Mouse (Mus musculus): ENCODE results near the gene Hoga1. TPM values are rescaled to one million over a fixed set of nuclear protein-coding genes. Genes with fewer than 3 reads are reported as not detected.

Hoga1 gene
- total RNA-seq (2021), result 1 to 10 TPM; 1.4 to 2.3 TPM
- long read RNA-seq, experiment 1, result 0 reads
- long read RNA-seq, experiment 2, result 0 reads

- intact Hi-C loops (cut with DNase I), result no loop called here
- DNase-seq, result peak; percentile 78 to 85
Observed at GRCm38 (mm10) chr19:42045269-42046102, at the start of gene Hoga1. TSS of gene Hoga1 (plus strand) at chr19:42045610.

- no peak for DNase-seq
- intact Hi-C loops (cut with DNase I), result loop anchor here (1.0 kb wide), 1 partner anchor 16 kb away; the partner anchor contains the start of genes Mms19 and Ubtd1
Observed at GRCm38 (mm10) chr19:41997090-41997489, 48.3 kb upstream of the Hoga1 start.

DNA sequence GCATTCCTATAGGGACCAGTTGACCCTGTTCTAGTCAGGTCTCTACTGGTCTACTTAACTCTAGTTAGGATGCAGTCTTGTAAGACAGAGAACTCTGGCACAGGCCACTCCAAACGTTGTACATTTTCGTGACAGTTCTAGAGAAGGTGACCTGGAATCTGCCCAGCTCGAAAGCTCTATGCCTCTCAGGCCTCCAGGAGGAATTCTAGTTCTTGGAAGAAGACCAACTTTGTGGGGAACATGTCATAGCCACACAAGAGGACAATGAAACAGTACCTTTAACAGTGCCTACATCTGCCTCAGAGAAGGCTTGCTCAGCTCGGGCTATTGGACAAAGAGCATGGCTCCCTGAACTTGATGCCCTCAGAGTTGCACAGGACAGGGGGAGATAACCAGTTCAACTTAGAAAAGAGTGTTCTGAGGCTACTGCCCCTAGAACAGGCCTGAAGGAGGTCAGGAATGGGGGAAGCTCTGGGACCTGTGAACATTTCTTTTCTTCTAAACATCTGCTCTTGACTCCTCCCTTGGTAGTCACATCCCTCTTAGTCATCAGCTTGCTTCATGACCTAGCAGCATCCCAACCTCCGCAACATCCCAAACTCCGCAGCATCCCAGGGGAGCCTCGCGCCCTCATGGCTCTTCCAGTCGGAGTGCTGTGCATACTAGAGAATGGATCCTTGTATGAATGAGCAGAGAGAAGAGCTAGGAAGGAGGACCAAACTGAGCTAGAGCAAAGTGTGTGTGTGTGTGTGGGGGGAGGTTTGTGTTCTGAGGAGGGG is 46.5 kb upstream of the Hoga1 start:
- intact Hi-C loops (cut with DNase I), result no loop called here
- DNase-seq, result peak in 1 of 2 experiments; percentile 27

- intact Hi-C loops (cut with DNase I), result no loop called here
- DNase-seq, result peak in 1 of 2 experiments; percentile 29
Observed at GRCm38 (mm10) chr19:41999688-42000283, 45.6 kb upstream of the Hoga1 start.

GRCm38 (mm10) chr19:42000446-42000958 is 44.9 kb upstream of the Hoga1 start:
- intact Hi-C loops (cut with DNase I), result no loop called here
- DNase-seq, result peak; percentile 23 to 51

GRCm38 (mm10) chr19:42001253-42001980 is 44.0 kb upstream of the Hoga1 start:
- intact Hi-C loops (cut with DNase I), result no loop called here

GRCm38 (mm10) chr19:42004258-42004657 is 41.2 kb upstream of the Hoga1 start:
- intact Hi-C loops (cut with DNase I), result no loop called here
- no peak for DNase-seq

More at GRCm38 (mm10) chr19:42001253-42001980, 44.0 kb upstream of the Hoga1 start:
- no peak for DNase-seq

DNA sequence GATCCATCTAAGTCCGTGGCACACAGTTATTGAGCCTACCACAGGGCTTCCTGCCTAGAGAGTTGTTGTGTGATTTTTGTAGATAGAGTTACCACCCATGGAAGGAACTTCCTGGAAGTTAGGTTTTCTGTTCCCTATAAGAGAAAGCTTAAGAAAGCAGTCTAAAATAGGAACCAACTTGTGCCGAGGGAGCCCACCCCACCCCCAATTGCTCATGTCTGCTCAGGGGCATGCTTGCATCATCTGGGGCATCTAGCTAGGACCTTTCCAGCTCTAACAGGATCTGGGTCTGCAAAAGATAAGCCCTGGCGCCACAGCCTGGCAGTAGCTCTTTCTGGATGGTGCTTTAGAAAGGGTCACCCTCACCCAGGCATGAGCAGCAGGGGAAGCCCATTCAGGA is 39.8 kb upstream of the Hoga1 start:
- intact Hi-C loops (cut with DNase I), result no loop called here
- peak in 1 of 2 experiments; percentile 27 for DNase-seq

DNA sequence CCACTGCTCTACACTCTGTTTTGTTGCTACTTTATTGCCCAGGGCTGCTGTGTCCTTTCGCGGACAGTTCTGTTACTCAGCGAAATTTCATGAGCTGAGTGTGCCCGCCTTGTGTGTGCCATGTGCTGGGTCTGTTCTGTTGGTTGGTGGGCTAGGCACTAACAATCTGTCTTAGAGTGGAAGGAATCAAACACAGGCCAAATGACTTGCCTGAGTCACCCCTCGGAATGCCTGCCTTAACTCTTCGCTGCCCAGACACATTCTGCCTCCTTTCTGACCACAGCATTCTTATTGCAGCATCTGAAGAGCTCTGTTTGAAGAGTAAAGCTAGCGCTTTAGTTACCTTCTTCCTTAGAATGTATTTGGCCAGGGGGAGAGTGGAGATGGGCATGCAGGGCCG is 38.8 kb upstream of the Hoga1 start:
- DNase-seq, result no peak
- intact Hi-C loops (cut with DNase I), result no loop called here

- intact Hi-C loops (cut with DNase I), result no loop called here
- DNase-seq, result no peak
Observed at GRCm38 (mm10) chr19:42008586-42008985, 36.8 kb upstream of the Hoga1 start.

GRCm38 (mm10) chr19:42009067-42009466 is 36.3 kb upstream of the Hoga1 start:
- intact Hi-C loops (cut with DNase I), result no loop called here
- no peak for DNase-seq

GRCm38 (mm10) chr19:42010436-42010835 is 35.0 kb upstream of the Hoga1 start:
- no peak for DNase-seq
- intact Hi-C loops (cut with DNase I), result no loop called here

DNA sequence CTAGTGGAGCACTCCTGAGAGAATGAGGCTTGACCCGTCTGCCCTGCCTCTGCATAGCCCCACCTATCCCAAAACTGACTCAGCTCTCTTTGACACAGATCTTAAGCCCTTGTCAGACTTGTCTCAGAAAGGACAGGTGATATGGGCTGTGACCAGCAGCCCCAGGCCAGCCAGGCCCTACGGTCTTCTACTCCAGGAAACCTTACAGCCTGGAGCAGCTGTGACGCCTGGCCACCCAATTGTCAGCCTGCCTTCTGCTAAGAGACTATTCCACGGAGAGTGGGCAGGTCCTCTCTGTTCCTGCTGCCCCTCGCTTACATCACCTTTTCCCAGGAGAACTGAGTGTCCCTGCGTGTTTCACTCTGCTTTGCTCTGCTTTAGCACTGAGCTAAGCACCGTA is 34.3 kb upstream of the Hoga1 start:
- intact Hi-C loops (cut with DNase I), result no loop called here
- no peak for DNase-seq

- intact Hi-C loops (cut with DNase I), result no loop called here
- DNase-seq, result no peak
Observed at GRCm38 (mm10) chr19:42014231-42014825, 31.1 kb upstream of the Hoga1 start.

- intact Hi-C loops (cut with DNase I), result no loop called here
- DNase-seq, result no peak
Observed at GRCm38 (mm10) chr19:42015001-42015400, 30.4 kb upstream of the Hoga1 start.

DNA sequence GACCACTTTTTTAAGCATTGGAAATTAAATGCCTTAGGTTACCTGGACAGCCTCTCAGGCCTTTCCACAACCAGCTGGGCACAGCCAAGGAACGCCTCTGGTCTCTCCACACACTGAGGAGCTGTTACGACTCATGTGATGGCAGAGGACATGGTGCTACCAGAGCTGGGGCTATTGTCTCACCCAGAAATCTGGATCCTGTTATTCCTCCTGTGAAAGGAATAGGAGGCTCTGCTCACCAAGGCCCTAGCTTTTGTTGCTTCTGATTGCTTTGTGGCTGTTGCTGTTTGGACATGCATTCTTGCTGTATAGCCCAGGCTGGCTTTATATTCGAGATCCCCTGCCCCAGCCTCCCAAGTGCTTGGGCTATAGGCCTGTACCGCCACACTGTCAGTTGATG is 29.2 kb upstream of the Hoga1 start:
- DNase-seq, result no peak
- intact Hi-C loops (cut with DNase I), result no loop called here

DNA sequence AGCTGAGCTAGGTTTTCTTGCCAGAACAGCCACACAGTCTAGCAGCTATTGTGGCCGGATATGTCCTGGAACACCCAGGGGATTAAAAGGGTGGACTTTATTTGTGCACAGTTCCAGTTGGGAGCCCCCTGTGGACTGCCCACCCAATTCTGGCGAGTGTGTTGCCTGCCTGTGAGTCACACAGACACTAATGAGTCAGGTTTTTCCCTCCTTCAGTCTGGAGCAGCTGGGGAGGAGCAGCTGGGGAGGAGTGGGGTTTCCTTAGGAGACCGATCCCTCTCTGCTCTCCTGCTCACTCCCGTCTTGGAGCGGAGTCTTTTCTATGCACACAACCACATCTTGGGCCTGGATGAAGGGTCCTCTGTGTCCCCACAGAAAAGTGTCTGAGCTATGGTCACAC is 28.6 kb upstream of the Hoga1 start:
- peak; percentile 52 to 56 for DNase-seq
- intact Hi-C loops (cut with DNase I), result no loop called here

DNA sequence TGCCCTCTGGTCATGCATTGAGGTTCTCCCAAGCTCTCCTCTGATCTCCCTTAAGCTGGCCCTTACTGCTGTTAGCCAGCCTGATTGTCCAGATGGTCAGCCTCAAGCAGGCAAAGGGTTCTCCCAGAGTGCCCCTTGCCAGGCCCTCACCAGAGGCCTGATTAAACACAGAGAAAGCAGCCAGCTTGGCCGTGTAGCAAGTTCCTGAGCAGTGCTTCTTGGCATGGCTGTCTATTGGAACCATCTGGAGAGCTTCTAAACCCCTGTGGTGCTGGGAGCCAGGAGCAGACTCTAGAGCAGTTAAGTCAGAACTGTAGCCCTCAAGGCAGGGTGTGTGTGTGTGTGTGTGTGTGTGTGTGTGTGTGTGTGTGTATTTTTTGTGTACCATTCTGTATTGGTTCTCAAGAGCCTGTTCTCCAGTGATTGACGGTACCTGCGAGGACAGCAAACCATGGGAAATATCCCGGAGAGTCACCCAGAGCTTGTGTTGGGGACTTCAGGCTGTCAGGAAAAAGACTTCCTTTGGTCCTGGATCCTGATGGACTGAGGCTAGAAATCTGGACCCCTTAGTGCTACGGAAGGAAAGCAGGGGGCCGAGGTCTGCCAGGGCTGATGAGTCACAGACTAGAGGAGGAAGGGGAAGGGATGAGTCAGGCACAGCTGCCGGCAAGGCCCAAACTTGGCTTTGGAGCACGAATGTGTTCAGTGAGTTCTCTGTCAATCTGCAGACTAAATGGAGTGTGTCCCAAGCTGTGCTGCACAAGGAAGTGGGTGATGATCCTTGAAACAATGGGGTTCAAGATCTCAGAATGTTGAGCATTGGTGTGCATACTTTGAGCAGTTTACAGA is 27.8 kb upstream of the Hoga1 start:
- intact Hi-C loops (cut with DNase I), result no loop called here
- DNase-seq, result peak; percentile 75 to 76

DNA sequence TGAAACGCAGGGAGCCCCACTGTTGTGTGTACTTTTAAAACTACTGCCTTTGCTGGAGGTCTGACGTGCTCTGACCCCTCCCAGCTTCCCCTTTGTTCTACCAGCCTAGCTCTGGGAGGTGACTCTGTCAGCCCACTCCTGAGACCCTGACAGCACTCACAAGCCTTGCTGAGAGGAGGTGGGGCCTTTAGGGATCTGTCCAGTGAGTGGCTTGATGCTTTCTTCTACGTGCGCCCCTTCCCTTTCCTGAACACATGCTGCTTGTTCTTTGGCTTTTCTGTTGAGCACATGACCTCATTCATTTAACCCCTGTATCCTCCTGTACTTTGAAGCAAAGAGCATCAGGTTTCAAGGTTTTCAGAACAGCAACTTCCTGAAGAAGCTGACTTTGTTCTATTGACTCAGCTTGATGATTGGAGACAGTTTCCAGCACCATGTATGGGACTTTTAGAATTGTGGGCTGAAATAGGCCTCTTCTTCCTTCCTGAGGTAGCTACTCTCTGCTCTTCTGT is 26.3 kb upstream of the Hoga1 start:
- DNase-seq, result no peak
- intact Hi-C loops (cut with DNase I), result no loop called here

Data from heart, postnatal 14 days (tissue).